Mouse (Mus musculus): ENCODE measurements around the gene Kir3dl2.
"Not testable (repeated sequence)": the region's sequence is repeated elsewhere in the genome, so short reads cannot be mapped to it uniquely, and the experiment has no call there.

Kir3dl2 gene

GRCm38 (mm10) chrX:136543956-136544355 is at the start of gene Kir3dl2:
Gene Kir3dl2, minus strand, starts transcription at chrX:136544056.
- DNase-seq: not testable (repeated sequence)

GRCm38 (mm10) chrX:136590897-136591257 is 47.0 kb upstream of the Kir3dl2 start:
- no peak for DNase-seq

GRCm38 (mm10) chrX:136590199-136590896 is 46.5 kb upstream of the Kir3dl2 start, which contains the start of gene Tceal3:
Gene Tceal3, plus strand, starts transcription at chrX:136590842.
- peak; percentile 73 for DNase-seq

DNA sequence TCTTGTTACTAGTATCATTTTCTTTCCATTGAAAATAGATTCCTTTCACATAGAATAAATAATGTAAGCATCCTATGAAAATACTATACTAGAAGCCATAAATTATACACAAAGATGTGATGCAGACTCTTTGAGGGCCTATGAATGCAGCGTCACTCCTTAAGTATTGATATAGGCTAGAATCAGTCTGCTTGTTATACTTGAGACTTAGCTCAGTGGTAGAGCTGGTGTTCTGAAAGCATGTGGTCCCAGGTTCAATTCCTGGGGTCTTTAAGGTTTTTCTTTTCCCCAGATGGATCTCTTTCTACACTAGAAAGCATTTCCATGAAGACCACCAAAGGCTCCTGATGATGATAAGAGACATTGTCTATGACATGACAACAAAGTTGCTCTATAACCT is 40.8 kb upstream of the Kir3dl2 start:
- DNase-seq: no peak

DNA sequence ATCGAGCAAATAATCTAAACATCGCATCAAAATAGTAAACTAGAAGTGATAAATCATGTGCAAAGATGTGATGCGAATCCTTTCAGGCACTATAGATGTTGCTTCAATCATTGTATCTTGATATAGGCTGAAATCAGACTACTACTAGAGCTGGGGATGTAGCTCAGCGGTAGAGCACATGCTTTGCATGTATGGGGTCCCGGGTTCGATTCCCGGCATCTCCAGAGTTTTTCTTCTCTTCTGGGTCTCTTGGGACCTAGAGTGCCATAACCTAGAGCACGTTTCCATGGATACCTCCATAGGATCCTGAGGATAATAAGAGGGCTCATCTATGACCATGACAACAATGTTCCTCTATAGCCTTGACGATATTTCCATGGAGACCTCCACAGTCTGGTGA is 25.2 kb upstream of the Kir3dl2 start:
- DNase-seq: not testable (repeated sequence)

DNA sequence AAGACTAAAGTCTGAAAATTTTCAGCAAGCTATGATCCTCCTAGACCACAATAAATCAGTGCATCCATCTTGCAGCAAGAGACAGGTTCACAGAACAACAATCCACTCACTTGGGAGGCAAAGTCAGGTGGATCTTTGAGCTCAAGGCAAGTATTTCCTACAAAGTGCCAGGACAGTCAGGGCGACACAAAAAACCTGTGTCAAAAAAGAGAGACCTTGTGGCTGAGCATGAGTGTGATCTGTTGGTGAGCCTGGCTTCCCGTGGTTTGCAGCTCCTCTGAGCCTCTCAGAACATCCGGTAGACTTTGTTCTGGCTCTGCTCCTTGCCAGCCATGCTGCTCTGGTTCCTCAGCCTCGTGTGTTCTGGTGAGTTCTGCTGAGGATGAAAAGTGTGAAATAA is 26.2 kb downstream of the Kir3dl2 start, which contains the start of gene Kir3dl1:
Gene Kir3dl1, plus strand, starts transcription at position 301 of the 400 bp plus-strand sequence.
- DNase-seq: not testable (repeated sequence)

Measured in right cerebral cortex, adult 18-20 months (tissue).